Mouse (Mus musculus) urinary bladder, adult 2 months (tissue): ENCODE data around the gene Lrmda. TPM values are rescaled to one million over a fixed set of nuclear protein-coding genes. Genes with fewer than 3 reads are reported as not detected.

Experiments
- DNase-seq: peaks from one replicate; pipeline ENCODE4 v3.0.0; 2022; ENCODE audit warnings: low spot score
- polyA plus RNA-seq: library from polyadenylated mRNA; depleted of rRNA; stranded (reverse); fragments of >200 nt; gene quantifications from 2 replicates; pipeline ENCODE4 v1.2.3, GENCODE M21; 2012

The Lrmda gene
- polyA plus RNA-seq, 1 experiment = 0.74 TPM

- DNase-seq = no peak
These were observed 700.5 kb downstream of the Lrmda start for GRCm38 (mm10) chr14:22719968-22720367.

- DNase-seq = no peak
These were observed 702.3 kb downstream of the Lrmda start for GRCm38 (mm10) chr14:22721845-22722244.

- no peak for DNase-seq
These were observed 708.0 kb downstream of the Lrmda start for GRCm38 (mm10) chr14:22727548-22727947.

- DNase-seq = no peak
These were observed 709.2 kb downstream of the Lrmda start for GRCm38 (mm10) chr14:22728611-22729223.

- no peak for DNase-seq
These were observed 719.1 kb downstream of the Lrmda start for GRCm38 (mm10) chr14:22738603-22739002.

- no peak for DNase-seq
These were observed 723.0 kb downstream of the Lrmda start for GRCm38 (mm10) chr14:22742527-22742926.

GRCm38 (mm10) chr14:22743264-22743663 is 723.8 kb downstream of the Lrmda start:
- DNase-seq = no peak

GRCm38 (mm10) chr14:22744701-22745100 is 725.2 kb downstream of the Lrmda start:
- no peak for DNase-seq

- DNase-seq = no peak
These were observed 725.9 kb downstream of the Lrmda start for GRCm38 (mm10) chr14:22745263-22745881.

GRCm38 (mm10) chr14:22745882-22746480 is 726.5 kb downstream of the Lrmda start:
- DNase-seq = no peak

GRCm38 (mm10) chr14:22747816-22748215 is 728.3 kb downstream of the Lrmda start:
- no peak for DNase-seq

GRCm38 (mm10) chr14:22750409-22750808 is 730.9 kb downstream of the Lrmda start:
- no peak for DNase-seq

GRCm38 (mm10) chr14:22751290-22751689 is 731.8 kb downstream of the Lrmda start:
- no peak for DNase-seq

- DNase-seq = no peak
These were observed 735.1 kb downstream of the Lrmda start for GRCm38 (mm10) chr14:22754633-22755032.

- DNase-seq = no peak
These were observed 738.0 kb downstream of the Lrmda start for GRCm38 (mm10) chr14:22757493-22757892.

- DNase-seq = no peak
These were observed 739.7 kb downstream of the Lrmda start for GRCm38 (mm10) chr14:22759216-22759615.

GRCm38 (mm10) chr14:22759673-22760072 is 740.2 kb downstream of the Lrmda start:
- DNase-seq = no peak

GRCm38 (mm10) chr14:22760241-22761039 is 740.9 kb downstream of the Lrmda start:
- DNase-seq = no peak

- DNase-seq = no peak
These were observed 762.2 kb downstream of the Lrmda start for GRCm38 (mm10) chr14:22781709-22782108.

GRCm38 (mm10) chr14:22782365-22782764 is 762.9 kb downstream of the Lrmda start:
- no peak for DNase-seq

GRCm38 (mm10) chr14:22783211-22784161 is 764.0 kb downstream of the Lrmda start:
- no peak for DNase-seq
